Mouse (Mus musculus) forebrain, embryonic 16.5 days (tissue): ENCODE data around the gene Lrrn2. TPM values are rescaled to one million over a fixed set of nuclear protein-coding genes. Genes with fewer than 3 reads are reported as not detected.
A peak's percentile ranks its signal among the peaks of the same experiment; 100 is the strongest.

Source experiments
- ATAC-seq: fragments of 200-750 bp; cut with Nextera tagmentation; 2 replicates; pipeline ENCODE4 v1.8.0; 2017; ENCODE audit warnings: mild to moderate bottlenecking, moderate library complexity
- H3K27ac ChIP-seq: fragments of 300-500 bp; sonication (generic); 2 replicates; pipeline ENCODE4 v1.5.1; 2014; ENCODE audit warnings: low read length, control low read depth
- H3K27me3 ChIP-seq: fragments of 300-500 bp; sonication (generic); replicated peaks from 2 replicates; pipeline ENCODE4 v1.6.1; 2014; ENCODE audit warnings: low read length; ENCODE audit not compliant: control insufficient read depth, insufficient read depth
- H3K36me3 ChIP-seq: fragments of 300-500 bp; sonication (generic); 2 replicates; pipeline ENCODE4 v1.6.1; 2014; ENCODE audit not compliant: control insufficient read depth, insufficient read depth
- H3K4me1 ChIP-seq: fragments of 300-500 bp; sonication (generic); replicated peaks from 2 replicates; pipeline ENCODE4 v1.6.1; 2014; ENCODE audit warnings: low read length; ENCODE audit not compliant: control insufficient read depth, insufficient read depth
- H3K4me2 ChIP-seq: fragments of 300-500 bp; sonication (generic); 2 replicates; pipeline ENCODE4 v1.6.1; 2014; ENCODE audit warnings: mild to moderate bottlenecking, low read length, control low read depth
- H3K4me3 ChIP-seq: fragments of 300-500 bp; sonication (generic); replicated peaks from 2 replicates; pipeline ENCODE4 v1.5.1; 2014; ENCODE audit warnings: mild to moderate bottlenecking, low read length, control low read depth
- H3K9ac ChIP-seq: fragments of 300-500 bp; sonication (generic); replicated peaks from 2 replicates; pipeline ENCODE4 v1.6.1; 2014; ENCODE audit warnings: low read depth, low read length, control low read depth
- H3K9me3 ChIP-seq: fragments of 300-500 bp; sonication (generic); 2 replicates; pipeline ENCODE4 v1.6.1; 2016; ENCODE audit warnings: low read length; ENCODE audit not compliant: control insufficient read depth
- WGBS: fragments of 180-500 bp; shearing (Covaris S2); extraction: QIAGEN DNeasy Blood & Tissue Kit; methylation state at CpG from one replicate; pipeline ENCODE4 v1.1.7; 2014; 5-methylcytosine and 5-hydroxymethylcytosine counted together
- polyA plus RNA-seq: library from polyadenylated mRNA; unstranded; fragments of >200 nt; fragmentation: Nextera tagmentation; extraction: Ambion mirVana; gene quantifications from 2 replicates; pipeline ENCODE4 v1.2.1, GENCODE M21; 2015

Lrrn2 gene
- polyA plus RNA-seq, 1 experiment from 2014 or later, result 53.8 TPM

DNA sequence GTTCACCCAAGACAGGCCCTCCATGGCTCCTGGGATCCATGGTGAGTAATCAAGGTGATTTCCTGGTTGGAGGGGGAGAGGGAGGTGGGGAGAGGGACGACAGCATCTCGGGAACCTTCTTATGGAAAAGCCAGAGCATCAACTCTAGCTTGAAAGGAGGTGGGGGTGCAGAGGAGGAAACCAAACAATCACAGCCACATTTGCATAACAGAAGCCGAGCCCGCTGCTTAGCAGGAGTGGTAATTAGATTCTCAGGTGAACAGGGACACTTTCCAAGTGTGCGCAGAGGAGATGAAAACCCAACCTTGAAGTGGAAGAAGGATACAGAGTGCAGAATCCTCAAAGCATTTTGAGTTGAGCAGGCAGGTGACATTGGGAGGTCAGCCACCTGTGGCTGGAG is 29.3 kb upstream of the Lrrn2 start:
- no peaks in the 10 kb centered on the region for H3K27me3 ChIP-seq
- H3K4me2 ChIP-seq, result no peak overlapping the region
- H3K36me3 ChIP-seq, result no peaks in the 10 kb centered on the region
- no peak overlapping the region for H3K4me3 ChIP-seq
- no peak overlapping the region for H3K27ac ChIP-seq
- no peak overlapping the region for H3K9ac ChIP-seq
- ATAC-seq, result no peak
- H3K9me3 ChIP-seq, result peaks cover 3% of the 10 kb centered on the region
- peaks cover 17% of the 10 kb centered on the region for H3K4me1 ChIP-seq
- 19% methylated on average over 5 of the region's 5 CpGs for WGBS

DNA sequence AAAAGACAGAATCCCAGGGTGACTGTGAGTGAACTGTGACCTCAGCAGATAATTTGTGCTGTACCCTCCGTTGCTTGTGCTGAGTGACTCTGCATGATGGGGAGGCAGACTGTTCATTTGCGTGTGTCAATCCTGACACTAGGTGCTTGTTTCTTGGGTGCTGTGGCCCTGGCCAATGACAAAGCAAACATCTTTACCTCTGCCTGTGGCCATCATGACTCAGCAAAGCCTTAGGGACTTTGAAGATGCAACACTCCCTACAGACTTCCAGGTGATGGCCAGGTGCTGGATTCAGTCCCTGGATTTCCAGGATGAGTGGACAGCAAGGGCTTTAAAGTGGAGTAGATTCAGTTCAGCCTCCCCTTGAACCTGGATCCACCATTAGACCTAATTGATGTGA is 28.8 kb upstream of the Lrrn2 start:
- H3K9ac ChIP-seq, result no peak overlapping the region
- no peak overlapping the region for H3K27ac ChIP-seq
- H3K9me3 ChIP-seq, result peaks cover 3% of the 10 kb centered on the region
- H3K4me3 ChIP-seq, result no peak overlapping the region
- no peaks in the 10 kb centered on the region for H3K36me3 ChIP-seq
- no peak for ATAC-seq
- no peaks in the 10 kb centered on the region for H3K27me3 ChIP-seq
- H3K4me1 ChIP-seq, result peaks cover 17% of the 10 kb centered on the region
- no peak overlapping the region for H3K4me2 ChIP-seq
- WGBS, result 78% methylated on average over 2 of the region's 2 CpGs

DNA sequence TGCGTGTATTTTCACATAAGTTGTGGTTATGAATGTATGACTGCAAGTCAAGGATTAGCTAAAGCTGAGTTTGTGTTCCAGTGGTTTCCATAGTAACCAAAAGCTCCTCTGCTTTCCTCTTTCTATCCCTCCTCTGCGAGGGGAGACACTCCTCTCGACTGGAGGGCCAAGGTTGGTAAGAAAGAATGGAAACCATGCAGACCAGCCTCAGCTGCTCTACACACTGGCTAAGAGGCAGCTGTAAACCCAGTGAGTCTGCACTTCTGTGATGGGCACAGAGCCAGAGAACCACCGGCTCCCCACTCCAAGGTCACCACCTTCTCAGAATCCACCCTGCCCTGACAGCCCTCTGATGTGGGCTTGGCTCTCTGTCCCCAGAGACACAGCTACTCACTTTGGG is 28.3 kb upstream of the Lrrn2 start:
- H3K4me1 ChIP-seq, result peaks cover 17% of the 10 kb centered on the region
- no peak overlapping the region for H3K27ac ChIP-seq
- peaks cover 3% of the 10 kb centered on the region for H3K9me3 ChIP-seq
- H3K9ac ChIP-seq, result no peak overlapping the region
- no peak overlapping the region for H3K4me2 ChIP-seq
- no peaks in the 10 kb centered on the region for H3K36me3 ChIP-seq
- ATAC-seq, result peak; percentile 54; the same call in 1 of the 2 replicates
- H3K4me3 ChIP-seq, result no peak overlapping the region
- 34% methylated on average over 4 of the region's 4 CpGs for WGBS
- no peaks in the 10 kb centered on the region for H3K27me3 ChIP-seq

DNA sequence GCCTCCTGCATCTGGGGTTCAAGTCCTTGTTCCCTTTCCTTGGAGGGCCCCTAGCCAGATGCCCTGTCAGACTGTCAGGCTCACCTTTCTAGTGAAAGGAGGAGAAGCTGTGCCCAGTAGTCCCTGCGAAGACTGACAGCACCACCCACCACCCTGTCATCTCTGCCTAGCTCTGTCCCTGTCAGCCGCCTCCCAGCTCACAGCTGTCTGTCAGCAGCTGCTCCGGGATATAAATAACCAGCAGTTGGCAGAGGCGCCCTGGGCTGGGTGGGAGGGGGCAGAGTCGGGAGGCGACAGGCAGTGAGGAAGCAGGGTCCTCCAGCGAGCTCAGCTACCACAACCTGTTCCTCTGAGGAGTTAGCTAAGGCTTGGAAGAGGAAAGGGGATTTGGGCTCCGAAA is 26.8 kb upstream of the Lrrn2 start:
- 33% methylated on average over 8 of the region's 8 CpGs for WGBS
- H3K36me3 ChIP-seq, result no peaks in the 10 kb centered on the region
- H3K27ac ChIP-seq, result no peak overlapping the region
- H3K4me1 ChIP-seq, result peaks cover 19% of the 10 kb centered on the region
- no peaks in the 10 kb centered on the region for H3K27me3 ChIP-seq
- no peaks in the 10 kb centered on the region for H3K9me3 ChIP-seq
- ATAC-seq, result peak; percentile 87
- no peak overlapping the region for H3K4me3 ChIP-seq
- H3K4me2 ChIP-seq, result no peak overlapping the region
- H3K9ac ChIP-seq, result no peak overlapping the region

DNA sequence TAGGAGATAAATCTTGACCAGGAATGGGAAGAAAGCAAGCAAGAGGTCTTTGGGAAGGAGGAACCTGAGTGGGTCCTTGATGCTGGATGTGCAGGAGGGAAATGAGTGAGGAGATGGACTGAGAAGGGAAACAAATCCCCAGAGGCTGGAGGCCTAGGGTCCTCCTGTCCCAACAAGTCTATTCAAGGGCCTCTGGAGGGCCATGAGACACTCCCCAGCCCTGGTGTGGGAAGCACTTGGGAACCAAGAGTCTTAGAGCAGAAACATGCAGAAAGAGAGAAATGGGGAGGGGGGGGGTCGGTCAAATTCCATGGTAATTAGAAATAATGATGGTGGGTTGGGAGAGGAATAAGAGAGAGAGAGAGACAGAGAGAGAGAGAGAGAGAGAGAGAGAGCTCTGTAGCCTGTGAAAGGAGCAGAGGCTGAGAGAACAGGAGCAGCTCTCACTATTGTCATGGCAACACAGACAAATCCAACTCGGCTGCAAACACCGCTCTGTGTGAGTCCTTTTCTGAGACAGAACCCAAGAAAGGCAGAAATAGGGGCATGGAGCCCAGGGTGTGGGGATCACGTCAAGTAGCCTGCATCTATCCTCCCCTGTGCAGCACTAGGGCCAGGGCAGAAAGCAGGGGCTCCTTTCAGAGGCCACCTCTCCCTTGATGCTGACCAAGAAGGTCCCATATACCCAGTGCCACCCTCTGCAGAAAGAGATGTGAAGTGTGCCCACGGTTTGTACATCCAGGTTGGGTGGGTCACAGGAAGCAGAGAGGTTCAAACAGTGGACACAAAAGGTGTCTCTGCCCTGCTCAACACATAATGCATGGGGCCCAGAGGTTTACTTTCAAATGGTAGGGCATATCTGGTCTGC is 21.3 kb upstream of the Lrrn2 start:
- peak; percentile 93 for ATAC-seq
- H3K27me3 ChIP-seq, result no peaks in the 10 kb centered on the region
- H3K4me3 ChIP-seq, result no peak overlapping the region
- H3K27ac ChIP-seq, result peak overlapping the region; percentile 62
- 14% methylated on average over 5 of the region's 5 CpGs for WGBS
- no peaks in the 10 kb centered on the region for H3K36me3 ChIP-seq
- H3K4me1 ChIP-seq, result peaks cover 11% of the 10 kb centered on the region
- no peaks in the 10 kb centered on the region for H3K9me3 ChIP-seq
- H3K4me2 ChIP-seq, result no peak overlapping the region
- 0 out of 2 replicates have a peak overlapping the region, but pooled peaks have one; percentile 2 for H3K9ac ChIP-seq

DNA sequence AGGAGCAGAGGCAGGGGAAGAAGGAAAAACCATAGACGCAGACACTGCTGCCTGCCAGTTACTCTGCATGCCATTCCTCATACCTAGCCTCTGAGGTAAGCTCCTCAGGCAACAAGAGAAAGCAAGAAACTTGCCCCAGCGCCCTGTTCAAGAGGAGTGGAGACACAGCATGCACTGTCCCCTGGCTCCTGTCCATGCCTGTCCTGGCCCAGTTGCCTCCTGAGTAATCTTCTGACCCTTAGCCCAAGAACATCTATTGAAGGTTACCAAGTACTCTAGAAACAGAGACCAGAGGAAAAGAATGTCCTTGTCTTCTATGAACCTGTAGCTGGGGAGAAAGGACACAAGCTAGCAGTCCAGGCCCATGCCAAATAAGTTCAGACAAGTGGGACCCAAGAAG is 15.9 kb upstream of the Lrrn2 start:
- H3K27me3 ChIP-seq, result no peaks in the 10 kb centered on the region
- H3K27ac ChIP-seq, result no peak overlapping the region
- 87% methylated on average over 2 of the region's 2 CpGs for WGBS
- no peak overlapping the region for H3K9ac ChIP-seq
- H3K4me2 ChIP-seq, result no peak overlapping the region
- no peaks in the 10 kb centered on the region; the same call in 1 of the 2 replicates for H3K4me1 ChIP-seq
- H3K9me3 ChIP-seq, result no peaks in the 10 kb centered on the region
- no peaks in the 10 kb centered on the region for H3K36me3 ChIP-seq
- no peak overlapping the region for H3K4me3 ChIP-seq
- ATAC-seq, result no peak

DNA sequence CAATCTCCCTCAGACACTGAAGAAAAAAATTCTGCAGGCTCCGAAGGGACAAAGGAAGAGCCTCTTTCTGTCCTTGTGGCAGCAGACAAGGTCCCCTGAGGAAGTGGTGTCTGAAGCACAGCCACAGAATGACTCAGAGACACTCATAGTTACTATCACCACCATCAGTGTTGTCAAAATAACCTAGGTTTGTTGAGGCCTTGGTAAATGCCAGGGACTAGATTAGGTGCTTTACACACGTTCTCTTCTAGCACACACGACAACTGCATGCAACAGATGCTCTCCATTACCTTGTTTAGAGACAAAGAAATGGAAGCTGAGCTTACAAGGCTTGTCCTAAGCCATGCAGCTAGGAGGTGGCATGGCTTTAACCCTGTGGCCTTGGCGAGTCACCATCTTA is 14.5 kb upstream of the Lrrn2 start:
- no peaks in the 10 kb centered on the region for H3K9me3 ChIP-seq
- ATAC-seq, result no peak
- 82% methylated on average over 4 of the region's 4 CpGs for whole genome bisulfite sequencing
- H3K27me3 ChIP-seq, result no peaks in the 10 kb centered on the region
- no peak overlapping the region for H3K9ac ChIP-seq
- H3K36me3 ChIP-seq, result no peaks in the 10 kb centered on the region
- no peaks in the 10 kb centered on the region for H3K4me1 ChIP-seq
- H3K27ac ChIP-seq, result no peak overlapping the region
- H3K4me3 ChIP-seq, result no peak overlapping the region
- no peak overlapping the region for H3K4me2 ChIP-seq

DNA sequence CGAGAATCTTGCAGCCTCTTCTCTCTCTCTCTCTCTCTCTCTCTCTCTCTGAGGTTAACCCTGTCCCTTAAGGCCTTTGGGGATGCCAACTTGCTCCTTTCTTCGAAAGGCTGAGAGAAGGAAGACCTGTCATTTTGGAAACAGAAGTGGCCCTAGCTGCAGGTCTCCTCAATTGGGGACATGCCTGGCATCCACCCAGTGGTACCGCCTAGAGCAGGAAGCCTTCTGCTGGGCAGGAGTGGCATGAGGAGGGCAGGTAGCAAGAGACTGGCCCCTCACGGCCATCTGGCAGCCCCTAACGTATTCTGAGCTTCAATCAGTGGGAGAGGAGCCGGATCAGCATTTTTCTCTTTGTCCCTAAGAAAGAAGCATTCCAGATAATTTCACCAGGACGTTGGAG is 9.7 kb upstream of the Lrrn2 start:
- 47% methylated on average over 7 of the region's 7 CpGs for WGBS
- Histone ChIP-seq H3K4me2 (no peak overlapping the region), H3K27ac (no peak overlapping the region), H3K36me3 (no peaks in the 10 kb centered on the region), H3K9ac (no peak overlapping the region), H3K4me1 (no peaks in the 10 kb centered on the region), H3K27me3 (no peaks in the 10 kb centered on the region), H3K4me3 (no peak overlapping the region), H3K9me3 (no peaks in the 10 kb centered on the region)
- no peak for ATAC-seq

DNA sequence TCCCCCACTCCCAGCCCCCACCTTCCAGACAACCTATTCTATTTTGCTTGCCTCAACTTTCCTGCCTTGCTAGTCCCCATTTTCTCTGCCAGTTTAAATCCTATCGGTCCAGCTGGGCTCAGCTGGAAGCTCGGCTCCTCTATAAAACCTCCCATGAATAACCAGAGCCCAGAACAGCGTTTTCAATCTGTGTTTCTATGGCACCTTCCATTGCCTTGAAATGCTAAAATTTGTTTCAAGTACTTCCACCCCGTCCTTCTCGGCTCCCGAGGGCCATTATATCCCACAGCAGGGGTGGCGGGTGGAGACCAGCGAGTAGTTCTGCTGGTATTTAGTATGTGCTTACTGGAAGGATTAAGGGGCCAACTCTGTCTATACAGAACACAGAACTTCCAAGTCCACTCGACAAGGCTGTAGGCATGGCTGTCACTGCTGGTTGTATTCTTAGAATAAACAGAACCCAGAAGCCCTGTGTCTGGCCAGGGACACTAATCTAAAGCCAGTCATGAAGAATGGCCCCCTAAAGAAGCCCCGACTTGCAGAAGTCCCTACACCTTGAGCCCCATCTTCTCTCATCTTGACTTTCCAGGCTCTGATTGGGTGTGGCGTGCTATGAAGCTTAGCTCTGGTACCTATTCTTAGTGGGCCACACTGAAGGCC is 992 bp upstream of the Lrrn2 start:
- Histone ChIP-seq H3K4me1 (peaks cover 24% of the 10 kb centered on the region), H3K36me3 (no peaks in the 10 kb centered on the region), H3K9me3 (no peaks in the 10 kb centered on the region), H3K27me3 (no peaks in the 10 kb centered on the region), H3K27ac (no peak overlapping the region), H3K4me3 (no peak overlapping the region), H3K4me2 (no peak overlapping the region), H3K9ac (no peak overlapping the region)
- 20% methylated on average over 11 of the region's 11 CpGs for WGBS
- no peak for ATAC-seq
